Mouse (Mus musculus): Measurements from ENCODE around the gene Ldhb. TPM values are rescaled to one million over a fixed set of nuclear protein-coding genes. Genes with fewer than 3 reads are reported as not detected.

Ldhb gene
- polyA plus RNA-seq, 1 experiment from 2014 or later = 7.8 TPM

Other genes starting within 250 kb of the Ldhb start
- not detected in 3 replicates for gene Iapp, start 209.5 kb downstream of the Ldhb start, polyA plus RNA-seq (2018)
- not detected in 3 replicates for gene Slco1a5, start 185.0 kb downstream of the Ldhb start, polyA plus RNA-seq (2018)
- 7.2 to 9.4 TPM (median 7.9 TPM) in 3 replicates for gene Pyroxd1, start 162.3 kb downstream of the Ldhb start, polyA plus RNA-seq (2018)
- gene Recql, start 120.9 kb downstream of the Ldhb start, polyA plus RNA-seq (2018) = 14.2 to 21.2 TPM (median 14.7 TPM) in 3 replicates
- gene Golt1b, start 120.7 kb downstream of the Ldhb start, polyA plus RNA-seq (2018) = 25.6 to 53.6 TPM (median 31.5 TPM) in 3 replicates
- 0.15 TPM in 1 of 3 replicates, not detected in the others for gene Spx, start 94.5 kb downstream of the Ldhb start, polyA plus RNA-seq (2018)
- not detected in 3 replicates for gene Gys2, start 34.8 kb downstream of the Ldhb start, polyA plus RNA-seq (2018)
- gene Kcnj8, start 63.7 kb upstream of the Ldhb start, polyA plus RNA-seq (2018) = not detected in 3 replicates
- gene Abcc9, start 194.4 kb upstream of the Ldhb start, polyA plus RNA-seq (2018) = not detected in 3 replicates
- 40.5 to 57.4 TPM (median 55.1 TPM) in 3 replicates for gene Cmas, start 248.7 kb upstream of the Ldhb start, polyA plus RNA-seq (2018)